Mouse (Mus musculus): ENCODE data around the gene Gpr180. TPM values are rescaled to one million over a fixed set of nuclear protein-coding genes. Genes with fewer than 3 reads are reported as not detected.
A peak's percentile ranks its signal among the peaks of the same experiment; 100 is the strongest.
"Not testable (repeated sequence)": the region's sequence is repeated elsewhere in the genome, so short reads cannot be mapped to it uniquely, and the experiment has no call there.

Gpr180 gene
- 10 to 100 TPM; 29.1 to 31.7 TPM for total RNA-seq (2021)
- long read RNA-seq, experiment 1, transcript Gpr180-201 (9 exons, 1,875 nt), result major isoform, 30 of 66 reads
- long read RNA-seq, experiment 1, partial matches to known transcripts, result 26 of 66 reads
- long read RNA-seq, experiment 1, other reads (novel, unspliced or antisense), result 10 of 66 reads
- long read RNA-seq, experiment 2, transcript Gpr180-201 (9 exons, 1,875 nt), result major isoform, 60 of 129 reads
- long read RNA-seq, experiment 2, partial matches to known transcripts, result 54 of 129 reads
- long read RNA-seq, experiment 2, other reads (novel, unspliced or antisense), result 15 of 129 reads

DNA sequence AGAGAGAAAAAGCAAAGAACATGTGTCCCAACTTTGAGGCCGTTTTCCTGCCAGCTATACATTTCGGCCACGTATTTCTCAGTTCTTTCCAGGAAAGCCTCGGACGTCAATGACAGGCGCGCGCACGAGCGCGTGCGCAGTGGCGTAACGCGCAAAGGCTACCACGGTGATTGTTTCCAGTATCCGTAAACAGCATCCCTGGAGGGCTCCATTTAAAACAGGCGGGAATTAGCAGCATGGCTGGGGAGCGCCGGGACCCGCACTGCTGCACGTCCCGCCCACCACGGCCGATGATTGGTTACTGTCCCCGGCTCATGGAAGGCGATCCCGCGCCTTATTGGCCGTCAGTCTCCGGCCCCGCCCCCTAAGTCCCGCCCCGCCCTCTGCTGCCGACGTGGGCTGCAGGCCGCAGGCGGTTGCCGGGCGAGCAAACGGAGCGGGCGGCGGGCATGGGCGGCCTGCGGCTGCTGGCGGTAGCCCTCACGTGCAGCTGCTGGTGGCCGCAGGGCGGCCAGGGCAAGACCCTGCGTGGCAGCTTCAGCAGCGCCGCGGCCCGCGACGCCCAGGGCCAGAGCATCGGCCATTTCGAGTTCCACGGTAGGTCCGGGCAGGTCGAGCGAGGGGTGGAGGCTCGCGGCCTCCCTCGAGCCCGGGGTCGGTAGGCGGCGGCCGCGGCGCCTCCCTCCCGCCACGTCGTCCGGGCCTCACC lies at the start of gene Gpr180:
Gene Gpr180 (plus strand): TSS at position 415 of the 709 bp plus-strand sequence.
- DNase-seq, result peak; percentile 92 to 97
- intact Hi-C loops (cut with DNase I), result loop anchor here (2.0 kb wide), 1 partner anchor 16 kb away; no protein-coding TSS in a partner anchor

DNA sequence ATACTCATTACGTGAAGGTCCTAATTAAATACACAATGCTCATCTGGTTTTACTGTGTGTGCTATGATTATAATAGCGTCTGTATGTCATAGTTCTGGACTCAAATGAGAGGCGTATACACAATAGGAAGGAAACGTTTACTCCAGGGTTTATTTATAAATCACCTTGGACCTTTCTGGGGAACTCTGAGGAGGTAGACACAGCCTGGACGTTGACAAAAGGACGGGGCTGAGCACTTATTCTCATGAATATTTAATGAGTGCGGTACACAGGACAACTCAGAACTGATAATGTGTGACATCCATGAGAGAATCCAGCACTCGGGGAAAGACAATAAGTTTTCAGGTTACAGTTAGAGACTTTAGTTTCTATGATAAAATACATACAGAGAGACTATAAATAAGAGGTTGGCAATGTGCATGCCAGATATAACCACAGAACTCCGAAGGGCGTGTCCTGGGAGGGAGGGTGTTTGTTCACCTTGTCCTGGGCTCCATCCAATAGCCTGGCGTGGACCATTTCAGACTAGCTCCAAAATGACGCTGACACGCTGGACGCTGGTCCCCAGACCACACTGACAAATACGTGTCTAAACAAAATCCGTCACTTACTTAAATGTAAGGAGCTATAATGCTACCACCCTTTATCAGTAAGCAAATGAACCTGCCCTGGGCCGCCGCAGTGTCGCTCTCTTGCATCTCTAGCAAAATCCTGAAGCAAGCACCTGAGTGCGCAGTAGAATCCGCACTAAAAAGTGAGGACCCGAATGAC lies 48.3 kb upstream of the Gpr180 start:
- no peak for DNase-seq
- intact Hi-C loops (cut with DNase I), result no loop called here

DNA sequence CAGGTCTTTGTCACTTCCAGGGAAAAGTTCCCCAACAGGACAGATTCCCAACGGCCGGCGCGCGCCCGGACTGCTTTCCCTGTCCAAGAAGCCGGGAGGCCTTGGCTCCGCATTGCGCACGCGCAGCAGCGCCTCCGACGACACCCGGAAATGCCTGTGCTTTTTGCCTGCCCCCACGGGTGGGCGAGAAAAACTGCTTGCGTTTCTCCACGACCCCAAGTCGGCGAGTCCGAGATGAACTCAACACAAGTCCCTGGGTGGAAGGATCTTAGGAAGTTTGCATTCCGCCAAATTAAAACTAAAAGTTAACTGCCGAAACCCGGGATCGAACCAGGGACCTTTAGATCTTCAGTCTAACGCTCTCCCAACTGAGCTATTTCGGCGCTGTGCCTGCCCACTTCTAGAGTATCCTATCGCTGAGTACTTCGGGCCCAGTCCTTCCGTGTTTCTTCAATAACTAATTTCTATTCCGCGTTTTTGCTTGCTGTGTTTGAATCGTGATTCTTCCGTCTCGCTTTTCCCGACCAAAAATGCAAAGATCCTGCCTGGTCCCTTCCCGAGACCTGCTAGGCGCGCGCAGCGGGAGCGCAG lies 47.6 kb upstream of the Gpr180 start:
- intact Hi-C loops (cut with DNase I), result no loop called here
- peak; percentile 92 to 93 for DNase-seq

DNA sequence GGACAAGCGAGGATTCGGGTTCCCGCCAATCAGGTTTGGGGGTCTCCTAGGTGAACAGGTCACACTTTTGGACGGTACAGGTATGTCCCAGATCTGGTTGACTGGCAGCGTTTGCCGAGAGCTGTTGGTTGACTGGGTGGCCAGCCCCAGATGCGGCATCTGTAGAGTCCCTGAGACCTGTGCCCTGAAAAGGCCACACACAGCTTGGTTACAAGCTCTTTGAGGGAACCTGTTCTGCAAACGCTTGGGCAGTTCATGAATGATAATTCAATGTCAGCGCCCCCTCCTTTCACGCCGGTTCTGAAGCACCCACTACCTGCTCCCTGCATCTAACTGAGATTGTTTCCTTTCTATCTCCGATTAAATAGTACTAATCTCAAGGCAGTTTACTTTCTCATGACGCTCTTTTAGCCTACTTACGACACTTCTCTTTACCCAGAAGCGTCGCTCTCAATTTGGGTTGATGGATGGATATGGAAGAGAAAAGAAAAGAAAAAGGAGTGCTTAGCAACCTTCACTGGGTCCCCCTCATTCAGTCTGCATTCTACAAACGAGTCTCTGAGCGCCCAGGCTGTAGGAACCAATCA lies 47.1 kb upstream of the Gpr180 start:
- DNase-seq, result no peak
- intact Hi-C loops (cut with DNase I), result no loop called here

DNA sequence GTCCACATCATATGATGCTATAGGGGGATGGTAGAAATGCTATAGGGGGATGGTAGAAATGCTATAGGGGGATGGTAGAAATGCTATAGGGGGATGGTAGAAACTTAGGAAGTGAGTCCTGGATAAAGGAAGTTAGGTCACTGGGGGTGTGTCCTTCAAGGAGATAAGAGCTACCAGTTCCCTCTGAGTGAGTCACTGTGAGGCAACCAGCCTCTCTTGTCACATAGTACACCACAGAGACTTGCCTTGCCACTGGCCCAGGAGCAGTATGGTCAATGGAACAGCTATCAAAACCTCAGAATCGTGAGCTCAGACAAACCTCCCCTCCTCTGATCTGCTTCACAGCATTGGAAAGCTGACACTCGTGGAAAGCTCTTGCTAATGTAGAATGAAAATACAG lies 38.7 kb upstream of the Gpr180 start:
- intact Hi-C loops (cut with DNase I), result no loop called here
- DNase-seq, result no peak

DNA sequence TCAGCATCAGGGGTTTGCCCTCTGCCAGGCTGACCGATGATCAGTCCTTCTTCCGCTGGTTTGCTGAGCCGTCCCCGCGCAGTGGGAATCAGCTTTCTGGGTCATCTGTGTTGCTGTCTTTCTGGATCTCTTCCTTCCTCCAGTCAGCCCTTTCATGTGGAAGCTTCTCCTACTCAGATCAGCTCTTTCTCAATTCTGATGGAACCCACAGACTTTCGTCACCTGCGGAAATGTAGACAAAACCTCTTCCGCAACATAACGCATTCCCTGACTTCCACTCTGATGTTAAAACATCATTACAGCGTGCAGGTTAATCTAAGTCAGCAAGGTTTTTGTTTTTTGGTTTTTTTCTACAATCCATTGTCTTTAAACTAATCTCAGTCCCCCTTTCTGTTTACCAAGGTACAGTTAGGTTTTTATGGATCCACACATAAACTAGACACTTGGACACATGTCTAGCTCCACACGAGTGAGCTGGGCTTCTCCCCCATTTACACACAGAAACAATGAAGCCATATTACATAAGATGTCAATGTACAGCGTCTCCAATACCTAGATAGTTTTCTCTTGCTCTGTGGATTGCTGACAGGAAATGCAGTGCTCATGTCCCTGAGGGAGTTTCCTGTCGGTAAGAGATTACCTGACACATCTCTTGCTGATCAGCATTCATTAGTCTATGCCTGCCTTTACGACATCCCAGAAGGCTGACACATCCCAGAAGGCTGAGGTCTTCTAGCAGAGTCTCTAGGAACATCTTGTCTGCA lies 35.5 kb upstream of the Gpr180 start:
- intact Hi-C loops (cut with DNase I), result no loop called here

DNA sequence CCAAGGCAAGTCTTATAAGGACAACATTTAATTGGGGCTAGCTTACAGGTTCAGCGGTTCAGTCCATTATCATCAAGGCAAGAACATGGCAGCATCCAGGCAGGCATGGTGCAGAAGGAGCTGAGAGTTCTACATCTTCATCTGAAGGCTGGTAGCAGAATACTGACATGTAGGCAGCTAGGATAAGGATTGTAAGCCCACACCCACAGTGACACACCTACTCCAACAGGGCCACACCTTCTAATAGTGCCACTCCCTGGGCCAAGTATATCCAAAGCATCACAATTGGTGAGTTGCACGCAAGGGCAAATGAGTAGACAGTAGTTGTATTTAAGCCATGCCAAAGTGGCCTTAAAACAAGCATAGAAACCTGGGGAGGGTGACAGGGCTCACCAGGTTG lies 29.5 kb upstream of the Gpr180 start:
- intact Hi-C loops (cut with DNase I), result not testable (repeated sequence)

More for the DNA sequence above, 35.5 kb upstream of the Gpr180 start:
- no peak for DNase-seq

DNA sequence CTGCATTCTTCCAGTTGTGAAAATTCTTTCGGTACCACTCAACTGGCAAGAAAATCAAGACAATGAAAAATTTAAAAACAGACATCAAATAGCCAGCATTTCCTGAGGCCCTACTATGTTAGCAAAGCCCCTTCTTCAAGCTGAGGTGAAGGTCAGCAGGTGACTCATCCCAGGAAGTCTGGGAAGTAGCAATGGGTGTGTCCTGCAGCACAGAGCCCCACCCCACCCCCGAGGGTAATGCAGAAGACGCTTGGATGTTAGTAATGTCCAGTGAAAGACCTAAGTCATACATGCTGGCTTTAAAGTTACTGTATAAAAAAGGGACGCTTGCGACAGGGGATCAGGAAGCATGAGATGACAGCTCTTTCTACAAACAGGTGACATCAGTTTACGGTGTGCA lies 23.8 kb upstream of the Gpr180 start:
- intact Hi-C loops (cut with DNase I), result no loop called here
- no peak for DNase-seq

More for the DNA sequence above, 29.5 kb upstream of the Gpr180 start:
- not testable (repeated sequence) for DNase-seq

DNA sequence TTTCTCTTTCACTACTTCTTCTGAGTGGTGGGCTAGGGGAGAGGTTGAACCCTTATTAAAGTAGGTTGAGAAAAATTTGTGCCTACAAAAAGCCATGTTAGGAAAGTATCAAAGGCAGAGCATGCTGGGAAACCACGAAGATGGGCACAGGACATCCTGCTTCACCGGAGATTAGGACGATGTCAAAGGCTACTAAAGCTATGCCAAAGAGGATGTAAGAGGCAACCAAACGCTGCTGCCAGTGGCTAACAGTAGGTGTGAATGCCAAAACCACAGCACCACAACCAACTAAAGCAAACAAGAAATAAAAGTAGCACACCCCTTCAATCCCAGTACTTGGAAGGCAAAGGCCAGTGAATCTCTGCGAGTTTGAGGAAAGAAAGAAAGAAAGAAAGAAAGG lies 12.8 kb upstream of the Gpr180 start:
- no peak for DNase-seq

DNA sequence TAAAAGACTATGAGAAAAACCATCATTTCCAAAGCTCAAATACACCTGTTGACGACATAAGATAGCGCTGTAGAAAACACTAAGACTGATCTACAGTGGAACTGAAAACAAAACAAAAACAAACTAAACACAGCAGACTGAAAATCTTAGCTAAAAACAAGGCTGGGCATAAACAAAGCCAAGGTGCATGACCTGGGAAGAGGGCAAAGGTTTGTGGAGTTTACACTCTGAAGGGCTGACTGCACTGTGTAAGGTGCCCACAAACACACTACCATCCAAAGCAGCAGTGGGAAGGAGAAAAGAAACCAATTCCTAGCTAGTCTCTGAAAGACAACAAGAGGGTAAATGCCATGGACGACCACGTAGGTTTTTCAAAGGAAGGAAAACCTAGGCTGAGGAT lies 12.2 kb upstream of the Gpr180 start:
- DNase-seq, result no peak
- intact Hi-C loops (cut with DNase I), result no loop called here

More for the DNA sequence above, 12.8 kb upstream of the Gpr180 start:
- intact Hi-C loops (cut with DNase I), result no loop called here

DNA sequence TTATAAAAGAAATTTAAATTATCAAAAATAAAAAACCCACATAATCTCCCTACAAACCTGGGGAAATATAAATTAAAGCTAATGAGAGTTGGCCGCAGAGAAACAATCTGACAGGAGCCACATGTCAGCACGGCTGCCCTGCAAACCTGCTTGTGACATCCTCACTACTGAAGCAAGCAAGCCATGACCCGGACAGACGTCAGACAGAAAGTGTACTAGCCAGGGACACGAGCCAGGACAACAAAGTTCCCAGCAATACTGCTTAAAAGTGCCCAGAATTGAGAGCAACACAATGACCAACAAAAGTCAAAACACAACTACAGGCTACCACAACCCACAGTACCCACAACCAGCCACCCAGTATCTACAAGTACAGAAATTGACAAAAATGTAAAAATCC lies 10.7 kb upstream of the Gpr180 start:
- no peak for DNase-seq
- intact Hi-C loops (cut with DNase I), result no loop called here

DNA sequence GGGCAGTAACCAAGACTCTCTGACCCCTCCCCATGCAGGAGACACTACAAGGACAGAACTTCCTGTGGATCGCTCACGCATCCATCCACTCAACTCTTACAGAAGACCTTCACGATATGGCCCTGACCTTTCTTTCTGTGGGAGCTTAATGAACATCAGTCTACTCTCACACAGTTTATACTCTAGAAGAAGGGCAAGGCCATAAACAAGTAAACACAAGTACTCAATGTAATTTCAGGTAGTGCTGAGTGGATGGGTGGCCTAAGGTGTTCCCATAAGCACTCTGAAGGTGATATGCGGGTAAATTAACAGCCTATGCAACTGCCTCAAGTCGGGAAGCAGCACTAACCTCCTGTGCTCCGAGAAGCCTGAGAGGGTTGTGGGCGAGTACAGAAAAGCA lies 5.5 kb upstream of the Gpr180 start:
- intact Hi-C loops (cut with DNase I), result no loop called here
- no peak for DNase-seq

DNA sequence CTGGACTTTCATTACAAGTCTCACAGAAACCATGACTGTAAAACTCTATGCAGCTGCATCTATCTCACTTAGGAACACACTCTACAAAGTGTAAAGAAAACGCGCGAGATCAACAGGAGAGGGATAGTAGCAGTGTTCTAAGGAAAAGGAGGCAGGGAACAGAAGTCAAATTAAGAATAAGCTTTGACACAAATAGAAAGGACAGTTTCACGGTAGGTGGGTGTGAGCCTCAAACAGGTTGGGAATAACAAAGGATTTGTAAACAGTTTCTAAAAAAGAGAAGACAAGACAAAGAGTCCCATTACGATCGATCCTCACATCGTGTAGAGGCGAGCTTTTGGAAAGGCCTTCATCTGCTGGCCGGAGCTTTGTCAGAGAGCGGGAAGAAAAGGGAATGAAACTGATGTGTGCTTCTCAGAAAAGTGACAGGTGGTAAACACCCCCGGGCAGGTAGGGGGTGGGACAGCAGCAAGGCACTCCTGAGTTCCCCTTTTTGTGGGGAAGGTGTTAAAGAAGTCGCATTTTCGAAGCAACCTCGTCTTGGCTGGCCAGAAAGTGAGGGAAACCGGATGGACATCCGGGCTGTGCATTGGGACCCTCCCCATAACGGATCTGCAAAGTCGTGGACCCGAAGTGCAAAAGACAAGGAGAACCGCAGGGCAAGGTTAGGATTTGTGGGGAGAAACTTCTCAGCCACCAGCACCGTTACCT lies 4.9 kb upstream of the Gpr180 start:
- intact Hi-C loops (cut with DNase I), result no loop called here
- no peak for DNase-seq

DNA sequence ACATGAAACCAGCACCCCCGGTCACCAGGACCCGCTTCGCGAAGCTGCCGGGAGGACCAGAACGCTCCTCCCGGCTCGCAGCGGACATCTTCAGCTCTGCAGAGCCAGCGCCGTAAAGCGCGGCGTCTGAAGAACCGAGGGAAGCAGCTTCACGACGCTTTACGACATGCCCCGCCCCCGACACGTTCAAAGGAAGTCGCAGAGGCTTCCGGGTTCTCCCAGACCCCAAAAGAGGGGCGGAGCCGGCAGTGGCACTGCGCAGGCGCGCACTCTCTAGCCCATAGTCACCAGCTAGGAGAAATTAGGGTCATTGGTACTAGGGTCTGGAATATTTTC lies 4.3 kb upstream of the Gpr180 start, which contains the start of gene Tgds:
Gene Tgds (minus strand): TSS at position 114 of the 336 bp plus-strand sequence.
- intact Hi-C loops (cut with DNase I), result no loop called here
- peak; percentile 95 to 97 for DNase-seq

DNA sequence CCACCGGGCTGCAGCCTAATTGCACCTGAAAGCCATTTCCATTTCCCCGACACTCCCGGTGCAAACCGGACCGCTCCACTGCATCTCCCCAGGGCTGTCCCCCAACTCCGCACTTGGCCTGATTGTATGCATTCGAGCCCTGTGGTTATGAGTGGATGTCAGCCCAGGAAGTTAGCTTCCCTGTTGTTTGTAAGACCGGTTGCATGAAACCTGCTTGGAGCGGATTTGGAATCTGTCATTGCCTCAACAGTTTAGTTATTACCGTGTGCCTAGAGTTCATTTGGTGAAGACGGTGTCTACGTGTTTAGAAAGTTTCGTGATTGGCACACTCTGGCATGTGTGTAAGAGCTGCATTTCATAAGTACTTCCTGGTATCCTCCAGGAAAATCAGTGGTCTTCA lies 529 bp downstream of the Gpr180 start:
- intact Hi-C loops (cut with DNase I), result loop anchor here (2.0 kb wide), 1 partner anchor 15 kb away; no protein-coding TSS in a partner anchor
- no peak for DNase-seq

DNA sequence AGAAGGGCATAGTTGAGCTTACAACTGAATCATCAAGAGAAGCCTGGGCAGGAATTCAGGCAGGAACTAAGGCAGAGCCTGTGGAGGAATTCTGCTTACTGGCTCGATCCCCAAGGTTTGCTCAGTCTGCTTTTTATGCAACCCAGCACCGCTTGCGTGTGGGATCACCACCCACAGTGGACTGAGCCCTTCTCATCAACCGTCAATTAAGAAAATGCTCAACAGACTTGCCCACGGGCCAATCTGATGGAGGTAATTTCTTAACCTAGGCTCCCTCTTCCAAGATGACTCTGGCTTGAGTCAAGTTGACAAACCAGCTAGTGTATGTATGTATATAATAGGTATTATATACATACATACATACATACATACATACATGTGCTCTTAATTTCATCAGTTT lies 5.3 kb downstream of the Gpr180 start:
- DNase-seq, result no peak
- intact Hi-C loops (cut with DNase I), result no loop called here

DNA sequence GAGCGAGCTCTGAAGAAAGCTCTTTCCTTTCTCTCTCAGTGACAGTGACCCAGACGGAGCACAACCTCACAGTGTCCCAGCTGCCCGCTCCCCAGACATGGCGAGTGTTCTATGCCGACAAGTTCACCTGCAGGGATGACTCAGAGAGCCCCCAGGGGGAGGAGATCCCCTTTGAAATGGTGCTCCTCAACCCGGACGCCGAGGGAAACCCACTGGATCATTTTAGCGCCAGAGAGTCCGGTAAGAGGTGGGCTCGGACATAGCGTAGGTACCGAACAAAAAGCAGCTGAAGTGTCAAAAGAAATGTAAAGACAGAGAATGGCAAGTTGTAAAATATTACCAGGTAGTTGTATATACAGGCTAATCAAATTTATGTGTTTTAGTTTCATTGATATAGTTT lies 11.1 kb downstream of the Gpr180 start:
- intact Hi-C loops (cut with DNase I), result no loop called here
- no peak for DNase-seq

DNA sequence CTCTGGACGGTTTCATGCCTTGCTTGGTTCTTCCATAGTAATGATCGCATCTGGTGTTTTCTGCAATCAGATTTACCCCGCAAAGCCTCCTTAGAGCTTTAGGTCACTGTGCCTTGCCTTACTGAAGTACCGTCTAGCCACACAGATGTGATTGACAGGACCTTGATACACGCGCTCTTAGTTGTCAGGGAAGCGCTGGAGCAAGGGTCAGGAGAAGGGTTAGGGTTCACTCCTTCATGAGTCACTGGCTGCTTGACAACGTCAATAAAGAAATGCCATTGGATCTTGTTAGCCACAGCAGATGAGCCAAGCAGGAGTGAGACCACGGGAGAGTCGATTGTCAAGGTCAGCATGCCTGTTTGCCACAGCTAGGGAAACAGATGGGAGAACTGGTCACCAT lies 11.6 kb downstream of the Gpr180 start:
- no peak for DNase-seq
- intact Hi-C loops (cut with DNase I), result no loop called here
